8 mouse cellular contexts compared by ENCODE assay signal in genomic region chr4:149988931-149989556, GRCm38 (mm10). TPM values are rescaled to one million over a fixed set of nuclear protein-coding genes. Genes with fewer than 3 reads are reported as not detected.
DNase-seq lines count a peak whose midpoint lies in the region; ATAC-seq and TF ChIP-seq lines count a peak whose summit lies in the region.

No protein-coding gene starts in this region.

- 8% methylated on average over 21 of the region's 21 CpGs for WGBS in hindbrain, postnatal 0 days

- H3K4me2 ChIP-seq in hindbrain, postnatal 0 days (ENCODE audit: low read depth, low read length), result peak overlapping the region; percentile 51

- H3K9ac ChIP-seq in hindbrain, postnatal 0 days (replicated peaks; ENCODE audit: low read length), result peak overlapping the region; percentile 14; the same call in 1 of the 2 replicates

- peak; percentile 94 for DNase-seq in adipocyte (ENCODE audit: low spot score)
- DNase-seq in gastrocnemius, adult 2 months, result peak; percentile 96
- peak; percentile 92 for DNase-seq in hindbrain, postnatal 0 days (ENCODE audit: low spot score)
- DNase-seq in left cerebral cortex, postnatal 14 days (ENCODE audit: low spot score in 2 of 2), result peak; percentile 86 to 89
- DNase-seq in right cerebral cortex, postnatal 25 days, result peak; percentile 81
- DNase-seq in urinary bladder, postnatal 4 days (ENCODE audit: low spot score in 2 of 2), result peak; percentile 81 to 86

- ATAC-seq in hindbrain, postnatal 0 days, result peak; percentile 87
- peak; percentile 98 for ATAC-seq in megakaryocyte-erythroid progenitor cell, adult 5-6 weeks (replicated peaks; ENCODE audit: low FRiP score, low TSS enrichment, poor library complexity, severe bottlenecking)

- intact Hi-C loops in gastrocnemius, adult 2 months (cut with DNase I), result no loop called here
- intact Hi-C loops in left cerebral cortex, postnatal 14 days (cut with DNase I), result no loop called here

- H3K27ac ChIP-seq in cortical plate, adult 2 months (ENCODE audit: insufficient read depth, low read length), result 0 out of 2 replicates have a peak overlapping the region, but pooled peaks have one; percentile 2
- peak overlapping the region; percentile 97 for H3K27ac ChIP-seq in gastrocnemius, adult 2 months
- H3K27ac ChIP-seq in hindbrain, postnatal 0 days, result peak overlapping the region; percentile 41; the same call in 1 of the 2 replicates

- H3K4me3 ChIP-seq in cortical plate, adult 2 months (ENCODE audit: insufficient read depth, low read length), result peak overlapping the region; percentile 7; the same call in 1 of the 2 replicates
- peak overlapping the region; percentile 67 for H3K4me3 ChIP-seq in gastrocnemius, adult 2 months
- peak overlapping the region; percentile 14; the same call in 1 of the 2 replicates for H3K4me3 ChIP-seq in hindbrain, postnatal 0 days (ENCODE audit: low read length)

- H3K9me3 ChIP-seq in hindbrain, postnatal 0 days (ENCODE audit: low read length), result no peaks in the 10 kb centered on the region

- H3K4me1 ChIP-seq in cortical plate, adult 2 months (ENCODE audit: control insufficient read depth, insufficient read depth, low read length), result peaks cover 2% of the 10 kb centered on the region; the same call in 1 of the 2 replicates
- peaks cover 16% of the 10 kb centered on the region for H3K4me1 ChIP-seq in hindbrain, postnatal 0 days (ENCODE audit: insufficient read depth, low read length)

- H3K27me3 ChIP-seq in hindbrain, postnatal 0 days (ENCODE audit: insufficient read depth, low read length), result no peaks in the 10 kb centered on the region; the same call in 1 of the 2 replicates

- no peak for TF ChIP-seq POLR2A in cortical plate, adult 2 months (IDR thresholded peaks at IDR 0.05; ENCODE audit: extremely low read depth, insufficient read depth, low read length)

- no peak for TF ChIP-seq CTCF in cortical plate, adult 2 months (IDR thresholded peaks at IDR 0.05; ENCODE audit: extremely low read depth, insufficient read depth, low read length)
- no peak for TF ChIP-seq CTCF in gastrocnemius, adult 2 months (IDR thresholded peaks at IDR 0.05)
- no peak for TF ChIP-seq CTCF in hindbrain, postnatal 0 days (IDR thresholded peaks at IDR 0.05; ENCODE audit: low read depth)

- H3K36me3 ChIP-seq in hindbrain, postnatal 0 days (ENCODE audit: insufficient read depth, low read length), result no peaks in the 10 kb centered on the region

RNA-seq across cellular contexts. Expression of gene H6pd, which starts 19.8 kb away (rescaled TPM):
- 5.7 TPM in 2 replicates for polyA plus RNA-seq in cortical plate, adult 2 months (2012; rRNA removed)
- total RNA-seq in gastrocnemius, adult 2 months (2021), result 100 to 1,000 TPM in 1 of 2 experiments, 10 to 100 TPM in 1; 41.6 to 104 TPM
- 15.0 and 16.9 TPM in 2 replicates for total RNA-seq in hindbrain, postnatal 0 days (2014; rRNA removed)
- 3.0 and 3.4 TPM in 2 replicates for polyA plus RNA-seq in hindbrain, postnatal 0 days (2015; fragmentation: Nextera tagmentation; extraction: Ambion mirVana)
- total RNA-seq in left cerebral cortex, postnatal 14 days (2021), result 10 to 100 TPM; 11.4 to 14.2 TPM
- total RNA-seq in megakaryocyte-erythroid progenitor cell, adult 5-6 weeks (2014; fragmentation: Nextera tagmentation), result 12.9 and 16.8 TPM in 2 replicates
- total RNA-seq in megakaryocyte-erythroid progenitor cell, adult 5-6 weeks (2017), result 9.8 and 11.9 TPM in 2 replicates

RNA-seq across cellular contexts. Expression of gene Spsb1, which starts 34.2 kb away (rescaled TPM):
- 18.3 and 20.0 TPM in 2 replicates for polyA plus RNA-seq in cortical plate, adult 2 months (2012; rRNA removed)
- total RNA-seq in gastrocnemius, adult 2 months (2021), result 10 to 100 TPM in 1 of 2 experiments, 1 to 10 TPM in 1; 5.5 to 16.1 TPM
- total RNA-seq in hindbrain, postnatal 0 days (2014; rRNA removed), result 13.7 and 18.4 TPM in 2 replicates
- polyA plus RNA-seq in hindbrain, postnatal 0 days (2015; fragmentation: Nextera tagmentation; extraction: Ambion mirVana), result 8.9 and 9.2 TPM in 2 replicates
- total RNA-seq in left cerebral cortex, postnatal 14 days (2021), result 10 to 100 TPM; 17.7 to 19.6 TPM
- total RNA-seq in megakaryocyte-erythroid progenitor cell, adult 5-6 weeks (2014; fragmentation: Nextera tagmentation), result 0.35 TPM in 1 of 2 replicates, not detected in the other
- not detected in 2 replicates for total RNA-seq in megakaryocyte-erythroid progenitor cell, adult 5-6 weeks (2017)

Comparison
In these comparisons a context has a peak if more than half of its experiments do, and no peak if none do; other contexts are left out.
1. Peak in every context shown above with its lines: DNase-seq, ATAC-seq, H3K4me3 ChIP-seq and H3K27ac ChIP-seq.
2. H3K27ac ChIP-seq: peak in every context shown above with its lines; median percentile 97 in gastrocnemius, adult 2 months; 41 in hindbrain, postnatal 0 days; 2 in cortical plate, adult 2 months.
3. H3K4me3 ChIP-seq: peak in every context shown above with its lines; median percentile 67 in gastrocnemius, adult 2 months; 14 in hindbrain, postnatal 0 days; 7 in cortical plate, adult 2 months.
4. RNA of gene Spsb1, which starts 34.2 kb away (total RNA-seq): 17.7 to 19.6 TPM in left cerebral cortex, postnatal 14 days, 5.5 to 16.1 TPM in gastrocnemius, adult 2 months and 13.7 to 18.4 TPM in hindbrain, postnatal 0 days; 0.35 TPM in megakaryocyte-erythroid progenitor cell, adult 5-6 weeks; every median in the first group is over 4 times any median in the second.